Mouse (Mus musculus): ENCODE measurements around the gene Ints7.

DNA sequence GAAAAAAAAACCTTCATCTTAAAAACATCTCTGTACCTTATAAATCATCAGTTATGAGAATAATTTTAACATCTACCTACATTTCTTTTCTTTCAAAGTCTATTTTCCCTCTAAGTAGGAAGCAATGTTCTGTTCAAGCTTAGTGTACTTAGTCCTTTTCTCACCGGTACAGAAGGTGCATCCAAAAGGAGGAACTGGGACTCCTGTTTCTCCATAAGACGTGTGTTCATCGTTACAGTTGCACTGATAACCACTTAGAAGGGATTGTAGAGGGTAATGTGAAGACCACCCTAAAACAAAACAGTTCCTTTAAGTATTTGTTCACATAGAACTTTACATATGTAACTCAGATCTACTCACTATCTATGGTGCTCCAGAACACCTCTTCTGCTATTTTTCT lies 5.0 kb upstream of the Ints7 start:
- TF ChIP-seq CTCF (conservative IDR thresholded peaks at IDR 0.05; ENCODE audit: insufficient read depth, insufficient read length, low read depth, low read length) (no peak), POLR2A (IDR thresholded peaks at IDR 0.05; ENCODE audit: low read depth, low read length) (no peak)
